Mouse (Mus musculus) testis, adult 2 months (tissue): ENCODE results near the gene Hes5.

Experiments
- CTCF ChIP-seq: fragments of 200-500 bp; IDR thresholded peaks from 2 replicates; pipeline ENCODE4 v1.5.1; 2012; ENCODE audit warnings: low read depth, mild to moderate bottlenecking, inconsistent platforms, low read length, moderate library complexity; ENCODE audit not compliant: control insufficient read depth, insufficient read depth, insufficient replicate concordance
- POLR2A ChIP-seq: fragments of 200-500 bp; IDR thresholded peaks from 2 replicates; pipeline ENCODE4 v1.6.1; 2012; ENCODE audit warnings: low read depth, mild to moderate bottlenecking, inconsistent platforms, low read length, moderate library complexity; ENCODE audit not compliant: control insufficient read depth

DNA sequence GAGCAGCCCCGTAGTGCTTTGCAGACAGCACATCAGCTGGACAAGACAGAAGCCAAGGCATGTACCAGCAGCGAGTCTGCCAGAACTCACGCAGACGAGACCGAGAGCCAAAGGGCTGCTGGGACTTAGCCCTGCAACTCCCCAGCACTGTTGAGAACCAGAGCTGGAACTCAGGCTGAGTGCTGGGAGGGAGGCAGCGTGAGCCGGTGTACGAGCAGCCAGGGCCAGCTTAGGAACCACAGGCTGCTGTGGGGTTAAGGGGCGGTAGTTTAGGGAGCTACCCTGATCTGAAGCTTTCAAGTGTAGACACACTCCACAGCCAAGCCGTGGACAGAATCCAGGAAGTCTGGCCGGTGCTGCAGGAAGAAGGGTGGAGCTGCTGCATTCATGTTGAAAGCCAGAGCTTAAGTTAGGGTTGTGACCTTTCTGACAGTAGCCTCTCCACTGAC is 13.5 kb downstream of the Hes5 start:
- TF ChIP-seq CTCF: no peak
- no peak for TF ChIP-seq POLR2A
